Mouse (Mus musculus): ENCODE results near the gene Bmx.

DNA sequence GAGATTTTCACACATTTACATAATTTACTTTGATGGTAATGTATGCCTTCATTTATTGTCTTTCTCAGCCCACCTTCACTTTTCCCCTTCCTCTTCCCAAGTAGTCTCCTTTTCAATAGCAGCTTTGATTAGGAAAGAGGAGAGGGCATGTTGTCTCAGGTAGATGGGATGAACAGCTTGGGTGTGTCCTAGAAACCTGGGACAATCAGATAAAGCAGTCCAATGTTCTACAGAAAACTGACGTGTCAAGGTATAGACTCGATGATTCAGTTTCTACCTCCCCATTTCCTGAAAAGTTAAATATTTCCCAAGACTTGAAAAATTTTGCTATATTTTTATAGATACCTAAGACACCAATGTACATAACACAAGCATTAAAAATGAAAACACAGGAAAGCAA is 79.1 kb downstream of the Bmx start:
- TF ChIP-seq CTCF (IDR thresholded peaks at IDR 0.05; ENCODE audit: insufficient read depth, low read depth, low read length) = no peak
- TF ChIP-seq POLR2A (IDR thresholded peaks at IDR 0.05; ENCODE audit: insufficient read depth, low read depth, low read length) = no peak

Measured in olfactory bulb, adult 2 months (tissue).